In the genomic region with DNA sequence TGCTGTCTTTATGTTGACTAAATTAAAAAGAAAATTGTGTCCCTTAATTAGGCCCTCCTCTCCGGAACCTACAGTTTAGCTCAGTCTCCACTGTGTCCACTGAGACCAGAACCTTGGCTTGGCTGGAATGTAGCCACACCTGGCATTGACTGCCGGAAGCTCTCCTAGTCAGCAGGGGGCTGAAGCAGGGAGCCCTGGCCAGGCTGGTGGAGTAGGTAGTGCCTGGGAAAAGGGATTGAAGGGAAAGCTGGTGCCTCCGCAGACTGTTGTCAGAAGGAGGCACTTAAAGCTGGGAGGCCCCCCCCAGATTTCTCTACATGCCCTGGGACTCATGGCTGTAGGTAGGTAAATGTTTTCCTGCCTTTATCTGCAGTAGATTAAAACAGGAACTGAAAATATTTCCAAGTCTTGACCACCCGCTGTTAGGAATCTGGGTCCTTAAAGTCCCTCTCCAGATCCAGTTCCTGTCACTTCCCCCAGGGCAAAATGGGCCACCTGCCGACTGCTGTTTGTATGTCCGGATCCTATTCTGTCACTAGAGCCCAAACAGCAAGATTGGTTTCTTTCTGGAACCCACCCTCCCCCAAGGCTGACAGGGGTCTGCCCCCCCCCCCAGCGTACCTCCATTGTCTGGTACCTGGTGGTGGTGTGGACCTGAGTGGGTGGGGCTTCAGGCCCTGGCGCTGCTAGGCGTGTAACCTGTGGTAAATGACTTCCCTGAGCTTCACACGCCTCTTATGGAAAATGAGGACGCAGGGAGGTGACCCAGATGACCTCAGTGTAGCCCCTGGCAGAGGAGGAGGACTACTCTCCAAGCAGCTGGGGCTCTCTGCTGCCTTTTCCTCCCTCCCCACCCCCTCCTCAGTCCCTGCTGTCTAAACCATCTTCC, we compare ENCODE assay signal across 11 mouse cellular contexts. TPM values are rescaled to one million over a fixed set of nuclear protein-coding genes. Genes with fewer than 3 reads are reported as not detected.
DNase-seq lines count a peak whose midpoint lies in the region; ATAC-seq lines count a peak whose summit lies in the region.
"Had no signal": no experiment of that assay in that cellular context is flagged by ENCODE, and none has a peak within 500 bp of the region (broad histone marks: within the 10 kb centered on the region; RNA-seq: fewer than 3 reads in every experiment).

No protein-coding gene starts in this region.

- no peaks in the 10 kb centered on the region for H3K9me3 ChIP-seq in hindbrain, embryonic 11.5 days (ENCODE audit: control insufficient read depth, low read length)
- H3K9me3 ChIP-seq in hindbrain, embryonic 16.5 days (ENCODE audit: control insufficient read depth, low read length), result no peaks in the 10 kb centered on the region
- H3K9me3 ChIP-seq in intestine, embryonic 14.5 days (ENCODE audit: control insufficient read depth, low read length), result no peaks in the 10 kb centered on the region
- no peaks in the 10 kb centered on the region for H3K9me3 ChIP-seq in lung, embryonic 15.5 days
- H3K9me3 ChIP-seq: midbrain, embryonic 12.5 days had no signal

- peaks cover 7% of the 10 kb centered on the region; the same call in 1 of the 2 replicates for H3K4me1 ChIP-seq in hindbrain, embryonic 11.5 days (replicated peaks; ENCODE audit: control insufficient read depth, insufficient read depth, low read length)
- H3K4me1 ChIP-seq in hindbrain, embryonic 16.5 days (ENCODE audit: control insufficient read depth, insufficient read depth, low read depth, low read length), result no peaks in the 10 kb centered on the region
- H3K4me1 ChIP-seq in brown adipose tissue, adult 24 weeks (ENCODE audit: control insufficient read depth, insufficient read depth, insufficient read length, low read length), result no peaks in the 10 kb centered on the region
- H3K4me1 ChIP-seq in intestine, embryonic 14.5 days (replicated peaks; ENCODE audit: control insufficient read depth, insufficient read depth, low read length), result no peaks in the 10 kb centered on the region
- peaks cover 47% of the 10 kb centered on the region for H3K4me1 ChIP-seq in lung, embryonic 15.5 days

- H3K9ac ChIP-seq in hindbrain, embryonic 11.5 days (ENCODE audit: low read depth, low read length), result no peak overlapping the region
- H3K9ac ChIP-seq in hindbrain, embryonic 16.5 days (ENCODE audit: low read depth, low read length), result no peak overlapping the region
- H3K9ac ChIP-seq in intestine, embryonic 14.5 days (ENCODE audit: low read length), result no peak overlapping the region
- peak overlapping the region; percentile 7; the same call in 1 of the 2 replicates for H3K9ac ChIP-seq in lung, embryonic 15.5 days
- H3K9ac ChIP-seq: midbrain, embryonic 12.5 days had no signal

- H3K4me3 ChIP-seq in hindbrain, embryonic 11.5 days (ENCODE audit: low read depth, low read length), result no peak overlapping the region
- no peak overlapping the region for H3K4me3 ChIP-seq in hindbrain, embryonic 16.5 days (ENCODE audit: low read length)
- peak overlapping the region; percentile 98 for H3K4me3 ChIP-seq in brown adipose tissue, adult 24 weeks (ENCODE audit: insufficient read depth, low read depth, low read length)
- no peak overlapping the region for H3K4me3 ChIP-seq in intestine, embryonic 14.5 days (ENCODE audit: low read depth, low read length)
- peak overlapping the region; percentile 35 for H3K4me3 ChIP-seq in lung, embryonic 15.5 days
- H3K4me3 ChIP-seq: midbrain, embryonic 12.5 days had no signal

- 0 out of 2 replicates have a peak overlapping the region, but pooled peaks have one; percentile 20 for H3K27ac ChIP-seq in hindbrain, embryonic 11.5 days (ENCODE audit: low read depth, low read length)
- no peak overlapping the region for H3K27ac ChIP-seq in hindbrain, embryonic 16.5 days (ENCODE audit: low read depth, low read length)
- H3K27ac ChIP-seq in brown adipose tissue, adult 24 weeks (replicated peaks; ENCODE audit: low read depth, low read length), result peak overlapping the region; percentile 100
- no peak overlapping the region for H3K27ac ChIP-seq in intestine, embryonic 14.5 days (ENCODE audit: low read depth)
- peak overlapping the region; percentile 65 for H3K27ac ChIP-seq in lung, embryonic 15.5 days
- H3K27ac ChIP-seq: midbrain, embryonic 12.5 days had no signal

- no peak for ATAC-seq in hindbrain, embryonic 11.5 days (ENCODE audit: low FRiP score)
- no peak for ATAC-seq in hindbrain, embryonic 16.5 days
- ATAC-seq in intestine, embryonic 14.5 days (replicated peaks; ENCODE audit: low FRiP score, low TSS enrichment, low read depth), result no peak
- peak; percentile 27; the same call in 1 of the 2 replicates for ATAC-seq in lung, embryonic 15.5 days (ENCODE audit: borderline replicate concordance, extremely low read depth, low FRiP score, low TSS enrichment)
- no peak for ATAC-seq in inflammation-experienced regulatory T-cells, adult 6 months

- no peak overlapping the region for H3K4me2 ChIP-seq in hindbrain, embryonic 11.5 days (replicated peaks; ENCODE audit: low read depth, low read length)
- H3K4me2 ChIP-seq in hindbrain, embryonic 16.5 days (ENCODE audit: low read length), result no peak overlapping the region
- peak overlapping the region; percentile 20; the same call in 1 of the 2 replicates for H3K4me2 ChIP-seq in intestine, embryonic 14.5 days (ENCODE audit: low read length)
- H3K4me2 ChIP-seq in lung, embryonic 15.5 days, result peak overlapping the region; percentile 44
- H3K4me2 ChIP-seq: midbrain, embryonic 12.5 days had no signal

- H3K36me3 ChIP-seq in hindbrain, embryonic 11.5 days (ENCODE audit: control insufficient read depth, insufficient read depth, low read length), result no peaks in the 10 kb centered on the region
- no peaks in the 10 kb centered on the region for H3K36me3 ChIP-seq in hindbrain, embryonic 16.5 days (ENCODE audit: control insufficient read depth, insufficient read depth, low read length)
- H3K36me3 ChIP-seq in intestine, embryonic 14.5 days (ENCODE audit: control insufficient read depth, insufficient read depth, low read length), result peaks cover 6% of the 10 kb centered on the region; the same call in 1 of the 2 replicates
- H3K36me3 ChIP-seq in lung, embryonic 15.5 days, result peaks cover 11% of the 10 kb centered on the region

- no peaks in the 10 kb centered on the region for H3K27me3 ChIP-seq in hindbrain, embryonic 11.5 days (ENCODE audit: control insufficient read depth, insufficient read depth, low read length)
- H3K27me3 ChIP-seq in hindbrain, embryonic 16.5 days (replicated peaks; ENCODE audit: control insufficient read depth, insufficient read depth, low read length), result no peaks in the 10 kb centered on the region
- no peaks in the 10 kb centered on the region for H3K27me3 ChIP-seq in intestine, embryonic 14.5 days (replicated peaks; ENCODE audit: control insufficient read depth, insufficient read depth, low read length)
- H3K27me3 ChIP-seq in lung, embryonic 15.5 days, result no peaks in the 10 kb centered on the region

- WGBS in hindbrain, embryonic 11.5 days, result 26% methylated on average over 11 of the region's 11 CpGs
- WGBS in hindbrain, embryonic 16.5 days, result 28% methylated on average over 11 of the region's 11 CpGs
- WGBS in intestine, embryonic 14.5 days, result 31% methylated on average over 11 of the region's 11 CpGs
- 30% methylated on average over 11 of the region's 11 CpGs for WGBS in lung, embryonic 15.5 days

- DNase-seq in hindbrain, embryonic 11.5 days (ENCODE audit: low spot score), result no peak
- DNase-seq in intestine, embryonic 14.5 days (ENCODE audit: low spot score), result no peak
- DNase-seq in Muller cell, postnatal 12 days (ENCODE audit: inconsistent ontology term), result no peak
- no peak for DNase-seq in urinary bladder, postnatal 14 days (ENCODE audit: low spot score)
- DNase-seq: adrenal gland, postnatal 36 days; right cerebral cortex, adult 18-20 months had no signal

RNA-seq across cellular contexts. Expression of a gene that starts 17.6 kb away (rescaled TPM):
- 0.18 and 0.28 TPM in 2 replicates for polyA plus RNA-seq in hindbrain, embryonic 11.5 days (2014; fragmentation: Nextera tagmentation; extraction: Ambion mirVana)
- polyA plus RNA-seq in hindbrain, embryonic 16.5 days (2015; fragmentation: Nextera tagmentation; extraction: Ambion mirVana), result 0.80 and 1.1 TPM in 2 replicates
- 1.9 TPM in 1 of 2 replicates, not detected in the other for polyA plus RNA-seq in brown adipose tissue, adult 24 weeks (2012; ENCODE audit: insufficient read depth, insufficient read length, missing spikeins)
- 0.97 and 0.98 TPM in 2 replicates for polyA plus RNA-seq in intestine, embryonic 14.5 days (2014; fragmentation: Nextera tagmentation; extraction: Ambion mirVana)
- 1.1 and 1.5 TPM in 2 replicates for polyA plus RNA-seq in lung, embryonic 15.5 days (2015; fragmentation: Nextera tagmentation; extraction: Ambion mirVana)
- polyA plus RNA-seq in inflammation-experienced regulatory T-cells, adult 6 months (2017; shearing (Covaris generic)), result 100 to 1,000 TPM; 125 to 133 (median 127) TPM

RNA-seq across cellular contexts. Expression of a gene that starts 25.9 kb away (rescaled TPM):
- polyA plus RNA-seq in hindbrain, embryonic 11.5 days (2014; fragmentation: Nextera tagmentation; extraction: Ambion mirVana), result 4.0 and 4.6 TPM in 2 replicates
- 13.8 and 16.4 TPM in 2 replicates for polyA plus RNA-seq in hindbrain, embryonic 16.5 days (2015; fragmentation: Nextera tagmentation; extraction: Ambion mirVana)
- 2.3 and 5.7 TPM in 2 replicates for polyA plus RNA-seq in brown adipose tissue, adult 24 weeks (2012; ENCODE audit: insufficient read depth, insufficient read length, missing spikeins)
- polyA plus RNA-seq in intestine, embryonic 14.5 days (2014; fragmentation: Nextera tagmentation; extraction: Ambion mirVana), result 9.0 and 9.2 TPM in 2 replicates
- polyA plus RNA-seq in lung, embryonic 15.5 days (2015; fragmentation: Nextera tagmentation; extraction: Ambion mirVana), result 18.9 and 22.3 TPM in 2 replicates
- polyA plus RNA-seq in inflammation-experienced regulatory T-cells, adult 6 months (2017; shearing (Covaris generic)), result 1 to 10 TPM; 2.5 to 3.7 (median 2.9) TPM

RNA-seq across cellular contexts. Expression of a gene that starts 54.0 kb away (rescaled TPM):
- polyA plus RNA-seq in hindbrain, embryonic 11.5 days (2014; fragmentation: Nextera tagmentation; extraction: Ambion mirVana), result 1.4 and 2.0 TPM in 2 replicates
- polyA plus RNA-seq in hindbrain, embryonic 16.5 days (2015; fragmentation: Nextera tagmentation; extraction: Ambion mirVana), result 0.34 and 0.46 TPM in 2 replicates
- 1.0 TPM in 1 of 2 replicates, not detected in the other for polyA plus RNA-seq in brown adipose tissue, adult 24 weeks (2012; ENCODE audit: insufficient read depth, insufficient read length, missing spikeins)
- polyA plus RNA-seq in intestine, embryonic 14.5 days (2014; fragmentation: Nextera tagmentation; extraction: Ambion mirVana), result 22.8 and 24.2 TPM in 2 replicates
- 11.4 and 13.4 TPM in 2 replicates for polyA plus RNA-seq in lung, embryonic 15.5 days (2015; fragmentation: Nextera tagmentation; extraction: Ambion mirVana)
- polyA plus RNA-seq in inflammation-experienced regulatory T-cells, adult 6 months (2017; shearing (Covaris generic)), result 10 to 100 TPM in 1 of 3 experiments, 1 to 10 TPM in 2; 6.0 to 13.1 (median 9.7) TPM

RNA-seq across cellular contexts. Expression of a gene that starts 59.0 kb away (rescaled TPM):
- polyA plus RNA-seq in hindbrain, embryonic 11.5 days (2014; fragmentation: Nextera tagmentation; extraction: Ambion mirVana), result 23.2 and 25.6 TPM in 2 replicates
- 18.7 and 23.0 TPM in 2 replicates for polyA plus RNA-seq in hindbrain, embryonic 16.5 days (2015; fragmentation: Nextera tagmentation; extraction: Ambion mirVana)
- polyA plus RNA-seq in brown adipose tissue, adult 24 weeks (2012; ENCODE audit: insufficient read depth, insufficient read length, missing spikeins), result 5.0 and 5.3 TPM in 2 replicates
- 34.9 and 36.0 TPM in 2 replicates for polyA plus RNA-seq in intestine, embryonic 14.5 days (2014; fragmentation: Nextera tagmentation; extraction: Ambion mirVana)
- 29.4 and 31.1 TPM in 2 replicates for polyA plus RNA-seq in lung, embryonic 15.5 days (2015; fragmentation: Nextera tagmentation; extraction: Ambion mirVana)
- polyA plus RNA-seq in inflammation-experienced regulatory T-cells, adult 6 months (2017; shearing (Covaris generic)), result 10 to 100 TPM in 2 of 3 experiments, 1 to 10 TPM in 1; 7.7 to 22.5 (median 10.2) TPM

RNA-seq across cellular contexts. Expression of a gene that starts 59.8 kb away (rescaled TPM):
- 0.62 and 0.84 TPM in 2 replicates for polyA plus RNA-seq in hindbrain, embryonic 11.5 days (2014; fragmentation: Nextera tagmentation; extraction: Ambion mirVana)
- polyA plus RNA-seq in hindbrain, embryonic 16.5 days (2015; fragmentation: Nextera tagmentation; extraction: Ambion mirVana), result 1.9 and 2.0 TPM in 2 replicates
- not detected in 2 replicates for polyA plus RNA-seq in brown adipose tissue, adult 24 weeks (2012; ENCODE audit: insufficient read depth, insufficient read length, missing spikeins)
- 0.14 and 0.17 TPM in 2 replicates for polyA plus RNA-seq in intestine, embryonic 14.5 days (2014; fragmentation: Nextera tagmentation; extraction: Ambion mirVana)
- polyA plus RNA-seq in lung, embryonic 15.5 days (2015; fragmentation: Nextera tagmentation; extraction: Ambion mirVana), result 0.40 and 0.42 TPM in 2 replicates
- not detected for polyA plus RNA-seq in inflammation-experienced regulatory T-cells, adult 6 months (2017; shearing (Covaris generic))

Comparison
In these comparisons a context has a peak if more than half of its experiments do, and no peak if none do; other contexts are left out.
1. H3K27ac ChIP-seq: peak in hindbrain, embryonic 11.5 days (single experiment), brown adipose tissue, adult 24 weeks (single experiment) and lung, embryonic 15.5 days (single experiment); none in hindbrain, embryonic 16.5 days (single experiment) and intestine, embryonic 14.5 days (single experiment).
2. H3K4me2 ChIP-seq: peak in intestine, embryonic 14.5 days (single experiment) and lung, embryonic 15.5 days (single experiment); none in hindbrain, embryonic 11.5 days (single experiment) and hindbrain, embryonic 16.5 days (single experiment).
3. H3K4me3 ChIP-seq: peak in brown adipose tissue, adult 24 weeks (single experiment) and lung, embryonic 15.5 days (single experiment); none in hindbrain, embryonic 11.5 days (single experiment), hindbrain, embryonic 16.5 days (single experiment) and intestine, embryonic 14.5 days (single experiment).
4. RNA of a gene that starts 17.6 kb away (polyA plus RNA-seq): 125 to 133 TPM in inflammation-experienced regulatory T-cells, adult 6 months; 1.1 to 1.5 TPM in lung, embryonic 15.5 days, 0.97 to 0.98 TPM in intestine, embryonic 14.5 days, 0.80 to 1.1 TPM in hindbrain, embryonic 16.5 days, 0.18 to 0.28 TPM in hindbrain, embryonic 11.5 days and 1.9 TPM in brown adipose tissue, adult 24 weeks; every median in the first group is over 10 times any median in the second.